Mouse (Mus musculus) intestine, embryonic 15.5 days (tissue): Measurements from ENCODE around the gene Psmb3. TPM values are rescaled to one million over a fixed set of nuclear protein-coding genes. Genes with fewer than 3 reads are reported as not detected.
"Not testable (repeated sequence)": the region's sequence is repeated elsewhere in the genome, so short reads cannot be mapped to it uniquely, and the experiment has no call there.

Experiments
- ATAC-seq: fragments of 200-750 bp; cut with Nextera tagmentation; 2 replicates; pipeline ENCODE4 v1.8.0; 2017; ENCODE audit warnings: moderate TSS enrichment, moderate library complexity
- H3K27ac ChIP-seq: fragments of 300-500 bp; sonication (generic); 2 replicates; pipeline ENCODE4 v1.5.1; 2015; ENCODE audit warnings: mild to moderate bottlenecking, inconsistent platforms
- H3K27me3 ChIP-seq: fragments of 300-500 bp; sonication (generic); replicated peaks from 2 replicates; pipeline ENCODE4 v1.6.1; 2015; ENCODE audit warnings: inconsistent platforms
- H3K36me3 ChIP-seq: fragments of 300-500 bp; sonication (generic); 2 replicates; pipeline ENCODE4 v1.6.1; 2015; ENCODE audit warnings: inconsistent platforms
- H3K4me1 ChIP-seq: fragments of 300-500 bp; sonication (generic); replicated peaks from 2 replicates; pipeline ENCODE4 v1.6.1; 2015; ENCODE audit warnings: inconsistent platforms
- H3K4me2 ChIP-seq: fragments of 300-500 bp; sonication (generic); replicated peaks from 2 replicates; pipeline ENCODE4 v1.6.1; 2015; ENCODE audit warnings: mild to moderate bottlenecking, inconsistent platforms
- H3K4me3 ChIP-seq: fragments of 300-500 bp; sonication (generic); replicated peaks from 2 replicates; pipeline ENCODE4 v1.5.1; 2015; ENCODE audit warnings: inconsistent platforms
- H3K9ac ChIP-seq: fragments of 300-500 bp; sonication (generic); 2 replicates; pipeline ENCODE4 v1.6.1; 2015; ENCODE audit warnings: inconsistent platforms
- H3K9me3 ChIP-seq: fragments of 300-500 bp; sonication (generic); 2 replicates; pipeline ENCODE4 v1.6.1; 2016; ENCODE audit warnings: inconsistent platforms
- WGBS: fragments of 180-500 bp; shearing (Covaris S2); methylation state at CpG from one replicate; pipeline ENCODE4 v1.1.7; 2015; 5-methylcytosine and 5-hydroxymethylcytosine counted together
- polyA plus RNA-seq: library from polyadenylated mRNA; unstranded; fragments of >200 nt; fragmentation: Nextera tagmentation; extraction: Ambion mirVana; gene quantifications from 2 replicates; pipeline ENCODE4 v1.2.1, GENCODE M21; 2015

The Psmb3 gene
- polyA plus RNA-seq, 1 experiment from 2014 or later: 426 TPM

DNA sequence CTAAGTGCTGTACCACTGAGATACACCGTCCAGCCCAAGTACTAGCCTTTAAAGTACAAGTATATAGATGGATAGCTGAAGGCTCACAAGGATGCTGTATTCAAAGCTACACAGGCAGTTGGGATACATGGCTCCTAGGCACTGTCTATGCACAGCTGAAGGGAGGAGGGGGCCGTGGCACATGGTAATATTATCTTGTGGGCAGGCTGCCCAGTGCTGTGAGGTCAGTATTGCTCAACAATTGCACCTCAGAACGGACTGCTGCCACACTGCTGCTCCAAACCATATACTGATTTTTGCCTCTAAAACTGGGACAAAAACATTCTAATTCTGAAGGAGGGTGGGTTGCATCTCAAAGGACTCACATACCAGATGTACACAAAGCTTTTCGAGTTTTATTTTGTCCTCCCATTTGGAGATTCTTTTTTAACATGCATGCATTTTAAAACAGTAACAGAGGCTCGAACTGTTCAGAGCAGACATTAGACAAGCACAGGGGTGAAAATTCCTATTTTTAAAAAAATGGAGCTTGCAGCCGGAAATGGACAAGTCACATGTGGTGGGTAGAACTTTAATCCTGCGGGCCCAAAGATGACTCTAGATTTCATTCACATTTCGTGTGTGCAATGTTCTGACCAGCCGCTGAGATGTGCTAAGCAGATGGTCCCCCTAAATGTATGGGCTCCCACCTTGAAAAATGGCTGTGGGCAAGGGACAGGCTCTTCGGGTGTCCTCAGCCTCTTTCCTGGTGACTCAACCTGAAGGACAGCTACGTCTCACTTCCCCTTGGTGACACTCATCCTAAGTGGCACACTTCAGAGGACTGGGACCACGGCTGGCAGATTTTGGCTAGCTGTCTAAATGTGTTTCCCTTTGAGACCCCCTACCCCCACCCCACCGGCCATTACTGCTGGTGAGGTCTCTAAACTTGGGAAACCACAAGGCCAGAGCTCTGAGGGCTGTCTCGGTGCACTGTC, 11.9 kb downstream of the Psmb3 start:
- Histone ChIP-seq H3K9ac (no peak overlapping the region), H3K36me3 (peaks cover 34% of the 10 kb centered on the region), H3K4me1 (no peaks in the 10 kb centered on the region), H3K4me2 (no peak overlapping the region), H3K9me3 (no peaks in the 10 kb centered on the region), H3K27ac (no peak overlapping the region), H3K27me3 (no peaks in the 10 kb centered on the region), H3K4me3 (no peak overlapping the region)
- 86% methylated on average over 14 of the region's 14 CpGs for WGBS
- ATAC-seq: no peak

DNA sequence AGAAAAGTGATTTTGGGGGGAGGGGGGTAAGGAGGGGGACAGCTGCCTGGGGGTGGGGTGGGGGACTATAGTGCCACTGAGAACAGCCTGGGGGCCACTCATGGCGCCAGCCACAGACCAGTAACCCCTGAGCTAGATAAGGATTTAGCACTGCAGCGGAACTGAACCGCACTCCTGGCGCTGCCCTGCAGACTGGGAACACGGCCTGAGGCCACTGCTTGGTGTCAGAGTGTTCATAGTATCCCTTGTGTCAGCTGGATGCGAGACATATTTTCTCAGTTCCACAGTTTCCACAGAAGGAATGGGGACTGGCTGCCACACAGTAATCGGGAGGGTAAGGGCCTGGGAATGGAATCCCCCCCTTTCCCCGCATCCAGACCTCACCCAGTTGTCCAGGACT, 12.8 kb downstream of the Psmb3 start:
- Histone ChIP-seq H3K4me3 (no peak overlapping the region), H3K4me2 (no peak overlapping the region), H3K9ac (no peak overlapping the region), H3K4me1 (no peaks in the 10 kb centered on the region), H3K36me3 (peaks cover 41% of the 10 kb centered on the region), H3K27ac (no peak overlapping the region), H3K27me3 (no peaks in the 10 kb centered on the region), H3K9me3 (no peaks in the 10 kb centered on the region)
- ATAC-seq: no peak
- 90% methylated on average over 8 of the region's 8 CpGs for WGBS

DNA sequence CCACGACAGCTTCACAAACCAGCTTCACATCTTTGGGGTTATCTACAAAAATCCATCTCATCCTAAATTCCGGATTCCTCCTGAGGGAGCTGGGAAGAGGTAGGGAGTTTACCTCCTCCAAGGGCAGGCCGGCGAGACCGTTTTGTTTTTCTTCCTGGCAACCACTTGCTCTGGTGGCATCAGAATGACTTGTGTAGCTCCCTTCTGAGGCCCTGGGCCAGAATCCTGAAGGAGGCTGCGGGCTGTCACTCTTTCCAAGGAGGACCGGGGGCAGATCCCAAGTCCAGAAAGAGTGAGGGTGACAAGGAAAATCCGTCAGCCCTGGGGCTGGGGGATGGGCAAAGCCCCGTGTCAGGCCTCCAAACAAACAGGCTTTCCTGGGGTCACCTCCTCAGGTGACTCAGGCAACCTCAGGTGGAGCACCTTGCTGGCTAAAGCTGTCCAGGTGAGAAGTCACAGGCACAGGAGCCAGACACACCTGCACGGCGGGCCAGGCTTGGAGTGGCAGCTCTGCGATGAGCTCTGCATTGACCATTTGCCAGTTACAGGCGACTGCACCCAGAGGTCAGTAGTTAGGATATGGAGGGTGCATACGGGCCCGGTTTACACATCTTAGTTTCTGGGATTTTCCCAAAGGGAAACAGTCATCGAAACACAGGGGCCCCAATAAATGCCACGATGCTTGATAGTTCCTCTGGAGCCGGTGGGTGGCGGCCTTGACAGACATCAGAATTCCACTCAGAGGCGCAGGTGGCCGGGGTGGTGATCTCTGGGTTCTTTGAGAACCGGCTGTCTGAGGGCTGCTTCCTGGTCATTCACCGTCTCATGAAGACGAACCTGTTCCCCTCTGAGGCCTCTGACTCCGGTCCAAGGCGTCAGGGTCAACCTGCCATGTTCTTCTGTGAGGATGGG, 14.4 kb downstream of the Psmb3 start:
- no peak for ATAC-seq
- H3K27ac ChIP-seq: no peak overlapping the region
- peaks cover 48% of the 10 kb centered on the region for H3K36me3 ChIP-seq
- no peaks in the 10 kb centered on the region for H3K27me3 ChIP-seq
- H3K4me3 ChIP-seq: no peak overlapping the region
- WGBS: 87% methylated on average over 26 of the region's 26 CpGs
- H3K4me1 ChIP-seq: no peaks in the 10 kb centered on the region
- no peak overlapping the region for H3K9ac ChIP-seq
- no peaks in the 10 kb centered on the region for H3K9me3 ChIP-seq
- no peak overlapping the region for H3K4me2 ChIP-seq

GRCm38 (mm10) chr11:97718281-97718860, 15.2 kb downstream of the Psmb3 start:
- Histone ChIP-seq H3K4me3 (no peak overlapping the region), H3K4me2 (no peak overlapping the region), H3K4me1 (no peaks in the 10 kb centered on the region), H3K9me3 (no peaks in the 10 kb centered on the region), H3K27ac (no peak overlapping the region), H3K36me3 (peaks cover 46% of the 10 kb centered on the region), H3K9ac (no peak overlapping the region), H3K27me3 (no peaks in the 10 kb centered on the region)
- ATAC-seq: no peak
- 77% methylated on average over 15 of the region's 15 CpGs for WGBS

GRCm38 (mm10) chr11:97719041-97719440, 15.8 kb downstream of the Psmb3 start:
- H3K36me3 ChIP-seq: peaks cover 42% of the 10 kb centered on the region
- no peak overlapping the region for H3K9ac ChIP-seq
- no peak overlapping the region for H3K4me2 ChIP-seq
- H3K27ac ChIP-seq: no peak overlapping the region
- no peaks in the 10 kb centered on the region for H3K4me1 ChIP-seq
- no peak for ATAC-seq
- H3K9me3 ChIP-seq: no peaks in the 10 kb centered on the region
- WGBS: 83% methylated on average over 4 of the region's 4 CpGs
- H3K4me3 ChIP-seq: no peak overlapping the region
- H3K27me3 ChIP-seq: no peaks in the 10 kb centered on the region

DNA sequence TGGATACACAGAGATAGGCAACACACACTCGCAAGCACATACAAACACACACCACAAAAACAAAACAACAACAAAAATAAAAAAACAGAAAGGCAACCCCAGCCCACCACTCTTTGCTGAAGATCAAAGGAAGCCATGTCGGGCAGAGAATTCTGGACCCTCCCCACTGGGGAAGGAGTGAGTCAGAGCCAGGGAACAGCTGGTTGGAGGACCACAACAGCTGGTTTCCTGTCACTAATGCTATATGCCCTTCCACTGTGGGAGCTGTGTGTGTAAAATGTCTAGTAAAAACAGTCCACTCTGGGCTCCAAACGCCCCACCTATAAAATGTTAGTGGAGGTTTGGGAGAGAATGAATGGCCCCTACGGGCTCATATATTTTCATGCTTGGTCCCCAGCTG, 18.1 kb downstream of the Psmb3 start:
- Histone ChIP-seq H3K4me2 (no peak overlapping the region), H3K9me3 (no peaks in the 10 kb centered on the region), H3K4me3 (no peak overlapping the region), H3K4me1 (no peaks in the 10 kb centered on the region), H3K27ac (no peak overlapping the region), H3K27me3 (no peaks in the 10 kb centered on the region), H3K36me3 (peaks cover 51% of the 10 kb centered on the region), H3K9ac (no peak overlapping the region)
- 94% methylated on average over 4 of the region's 4 CpGs for WGBS
- ATAC-seq: no peak

GRCm38 (mm10) chr11:97723709-97724108, 20.5 kb downstream of the Psmb3 start:
- peaks cover 54% of the 10 kb centered on the region for H3K36me3 ChIP-seq
- WGBS: 80% methylated on average over 7 of the region's 7 CpGs
- no peaks in the 10 kb centered on the region for H3K27me3 ChIP-seq
- no peak overlapping the region for H3K4me2 ChIP-seq
- H3K4me3 ChIP-seq: no peak overlapping the region
- no peaks in the 10 kb centered on the region for H3K4me1 ChIP-seq
- no peak overlapping the region for H3K9ac ChIP-seq
- no peak for ATAC-seq
- no peaks in the 10 kb centered on the region for H3K9me3 ChIP-seq
- no peak overlapping the region for H3K27ac ChIP-seq

- WGBS: 64% methylated on average over 7 of the region's 7 CpGs
- no peaks in the 10 kb centered on the region for H3K9me3 ChIP-seq
- ATAC-seq: no peak
- H3K27ac ChIP-seq: no peak overlapping the region
- H3K36me3 ChIP-seq: peaks cover 23% of the 10 kb centered on the region
- no peak overlapping the region for H3K9ac ChIP-seq
- H3K27me3 ChIP-seq: no peaks in the 10 kb centered on the region
- H3K4me3 ChIP-seq: no peak overlapping the region
- no peak overlapping the region for H3K4me2 ChIP-seq
- H3K4me1 ChIP-seq: no peaks in the 10 kb centered on the region
These were observed 25.1 kb downstream of the Psmb3 start for GRCm38 (mm10) chr11:97728311-97728710.

GRCm38 (mm10) chr11:97728730-97729129, 25.5 kb downstream of the Psmb3 start:
- Histone ChIP-seq H3K4me1 (no peaks in the 10 kb centered on the region), H3K4me2 (no peak overlapping the region), H3K4me3 (no peak overlapping the region), H3K9ac (no peak overlapping the region), H3K27ac (no peak overlapping the region), H3K9me3 (no peaks in the 10 kb centered on the region), H3K36me3 (peaks cover 23% of the 10 kb centered on the region), H3K27me3 (no peaks in the 10 kb centered on the region)
- WGBS: 81% methylated on average over 7 of the region's 7 CpGs
- no peak for ATAC-seq

GRCm38 (mm10) chr11:97733689-97734088, 30.5 kb downstream of the Psmb3 start:
- Histone ChIP-seq H3K36me3 (peaks cover 2% of the 10 kb centered on the region; the same call in 1 of the 2 replicates), H3K27ac (no peak overlapping the region), H3K4me2 (no peak overlapping the region), H3K4me3 (no peak overlapping the region), H3K27me3 (no peaks in the 10 kb centered on the region), H3K9me3 (no peaks in the 10 kb centered on the region), H3K4me1 (no peaks in the 10 kb centered on the region), H3K9ac (no peak overlapping the region)
- WGBS: 40% methylated on average over 10 of the region's 10 CpGs
- no peak for ATAC-seq

DNA sequence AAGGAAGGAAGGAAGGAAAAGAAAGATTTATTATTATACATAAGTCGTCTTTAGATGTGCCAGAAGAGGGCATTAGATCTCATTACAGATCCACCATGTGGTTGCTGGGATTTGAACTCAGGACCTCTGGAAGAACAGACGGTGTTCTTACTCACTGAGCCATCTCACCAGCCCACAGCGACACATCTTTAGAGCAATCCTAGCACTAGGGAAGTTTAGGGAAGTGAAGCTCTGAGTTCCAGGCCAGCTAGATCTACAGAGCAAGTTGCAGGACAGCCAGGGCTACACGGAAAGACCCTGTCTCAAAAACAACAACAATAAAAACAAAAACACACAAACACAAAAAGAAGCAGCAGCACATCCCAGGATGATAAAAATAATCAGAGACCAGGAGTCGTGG, 31.6 kb downstream of the Psmb3 start:
- not testable (repeated sequence) for H3K4me1 ChIP-seq, ATAC-seq, H3K27me3 ChIP-seq, H3K36me3 ChIP-seq, H3K4me3 ChIP-seq, H3K9ac ChIP-seq, H3K4me2 ChIP-seq, H3K27ac ChIP-seq, H3K9me3 ChIP-seq
- WGBS: 85% methylated on average over 5 of the region's 5 CpGs

DNA sequence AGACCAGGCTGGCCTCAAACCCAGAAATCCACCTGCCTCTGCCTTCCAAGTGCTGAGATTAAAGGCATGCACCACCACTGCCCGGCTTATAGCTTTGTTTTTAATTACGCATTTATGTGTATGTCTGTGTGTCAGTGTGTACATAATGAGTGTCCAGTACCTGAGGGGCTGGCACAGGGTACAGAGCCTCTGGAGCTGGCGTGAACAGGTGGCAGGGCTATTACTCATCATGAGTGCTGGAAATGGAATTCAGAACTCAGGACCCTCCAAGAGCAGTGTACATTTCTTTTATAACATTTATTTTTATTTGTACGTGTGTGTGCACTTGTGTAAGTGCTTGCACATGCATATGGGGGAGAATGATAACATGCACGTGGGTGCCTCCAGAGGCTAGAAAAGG, 33.4 kb downstream of the Psmb3 start:
- Histone ChIP-seq H3K4me1 (0 out of 2 replicates have a peak, but pooled peaks cover 3% of the 10 kb centered on the region), H3K4me3 (no peak overlapping the region), H3K4me2 (no peak overlapping the region), H3K36me3 (no peaks in the 10 kb centered on the region), H3K27ac (no peak overlapping the region), H3K27me3 (no peaks in the 10 kb centered on the region), H3K9me3 (no peaks in the 10 kb centered on the region), H3K9ac (no peak overlapping the region)
- WGBS: 86% methylated on average over 5 of the region's 5 CpGs
- ATAC-seq: no peak
